In the genomic region with DNA sequence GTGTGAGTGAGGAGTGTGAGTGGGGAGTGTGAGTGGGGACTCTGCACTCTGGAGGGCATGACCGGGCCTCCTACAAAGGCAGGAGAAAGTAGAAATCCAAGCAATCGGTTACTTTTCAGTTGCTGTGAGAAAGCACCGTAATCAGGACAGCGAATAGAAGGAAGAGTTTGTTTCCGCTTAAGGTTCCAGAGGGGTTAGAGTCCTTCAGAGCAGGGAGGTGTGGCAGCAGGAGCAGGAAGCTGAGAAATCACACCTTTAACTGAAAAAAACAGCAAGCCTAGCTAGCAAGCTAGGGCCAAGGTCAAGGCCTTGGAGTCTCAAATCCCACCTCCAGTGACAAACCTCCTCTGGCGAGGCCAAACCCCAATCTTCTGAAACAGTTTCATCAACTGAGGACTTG, we compare ENCODE assay signal across 34 mouse cellular contexts.
DNase-seq lines count a peak whose midpoint lies in the region; ATAC-seq lines count a peak whose summit lies in the region.
"Had no signal": no experiment of that assay in that cellular context is flagged by ENCODE, and none has a peak within 500 bp of the region (broad histone marks: within the 10 kb centered on the region; RNA-seq: fewer than 3 reads in every experiment).

No protein-coding gene starts in this region.

- H3K9me3 ChIP-seq in liver, embryonic 15.5 days (replicated peaks), result no peaks in the 10 kb centered on the region
- no peaks in the 10 kb centered on the region for H3K9me3 ChIP-seq in intestine, embryonic 15.5 days
- H3K9me3 ChIP-seq in stomach, embryonic 16.5 days (replicated peaks; ENCODE audit: control insufficient read depth, low read length), result no peaks in the 10 kb centered on the region
- H3K9me3 ChIP-seq: embryonic facial prominence, embryonic 13.5 days; heart, embryonic 12.5 days; limb, embryonic 12.5 days; lung, embryonic 15.5 days; neural tube, embryonic 12.5 days had no signal

- H3K4me1 ChIP-seq in liver, embryonic 15.5 days (replicated peaks), result peaks cover 61% of the 10 kb centered on the region
- H3K4me1 ChIP-seq in intestine, embryonic 15.5 days (replicated peaks), result peaks cover 7% of the 10 kb centered on the region
- H3K4me1 ChIP-seq in stomach, embryonic 16.5 days (ENCODE audit: control insufficient read depth, insufficient read depth, low read length), result peaks cover 10% of the 10 kb centered on the region
- H3K4me1 ChIP-seq: limb, embryonic 12.5 days; neural tube, embryonic 12.5 days had no signal

- H3K36me3 ChIP-seq in liver, embryonic 15.5 days (replicated peaks), result no peaks in the 10 kb centered on the region
- H3K36me3 ChIP-seq in intestine, embryonic 15.5 days, result no peaks in the 10 kb centered on the region
- no peaks in the 10 kb centered on the region for H3K36me3 ChIP-seq in stomach, embryonic 16.5 days (ENCODE audit: control insufficient read depth, insufficient read depth, low read length)
- H3K36me3 ChIP-seq: embryonic facial prominence, embryonic 13.5 days; heart, embryonic 12.5 days; limb, embryonic 12.5 days; lung, embryonic 15.5 days; neural tube, embryonic 12.5 days had no signal

- no peak overlapping the region for H3K4me2 ChIP-seq in liver, embryonic 15.5 days
- H3K4me2 ChIP-seq in intestine, embryonic 15.5 days (replicated peaks), result no peak overlapping the region
- H3K4me2 ChIP-seq in stomach, embryonic 16.5 days (ENCODE audit: low read depth, low read length), result no peak overlapping the region
- H3K4me2 ChIP-seq: embryonic facial prominence, embryonic 13.5 days; hindbrain, embryonic 14.5 days; limb, embryonic 12.5 days; lung, embryonic 15.5 days; midbrain, embryonic 11.5 days; neural tube, embryonic 12.5 days had no signal

- 64% methylated on average over 6 of the region's 6 CpGs for WGBS in liver, embryonic 15.5 days (ENCODE audit: insufficient replicate concordance)
- WGBS in intestine, embryonic 15.5 days, result 52% methylated on average over 6 of the region's 6 CpGs
- 44% methylated on average over 6 of the region's 6 CpGs for WGBS in stomach, embryonic 16.5 days

- DNase-seq in kidney, adult 18-20 months, result peak; percentile 14
- DNase-seq in kidney, postnatal 10 days, result no peak
- no peak for DNase-seq in liver
- no peak for DNase-seq in gastrocnemius, postnatal 10 days
- no peak for DNase-seq in right cerebral cortex, postnatal 36 days (ENCODE audit: low spot score in 2 of 2)
- DNase-seq: adrenal gland, postnatal 25 days; cerebellum, adult 11-12 months; cerebellum, adult 9-11 months; embryo, embryonic 11 days; forebrain, postnatal 0 days; gastrocnemius, postnatal 25 days; heart, adult 18-20 months; heart, postnatal 10 days; kidney, postnatal 25 days; lung, postnatal 36 days; right cerebral cortex, adult 18-20 months; right cerebral cortex, postnatal 4 days; thymus, adult 2 months; thymus, postnatal 36 days had no signal

- H3K4me3 ChIP-seq in liver, embryonic 15.5 days (replicated peaks), result no peak overlapping the region
- H3K4me3 ChIP-seq in intestine, embryonic 15.5 days (replicated peaks), result no peak overlapping the region
- no peak overlapping the region for H3K4me3 ChIP-seq in stomach, embryonic 16.5 days (replicated peaks; ENCODE audit: low read length)
- H3K4me3 ChIP-seq: embryonic facial prominence, embryonic 13.5 days; erythroblast, embryonic 14.5 days; heart, embryonic 12.5 days; layer of hippocampus, adult 2 months; left cerebral cortex, adult 2 months; limb, embryonic 12.5 days; lung, embryonic 15.5 days; myocyte; neural tube, embryonic 12.5 days had no signal

- no peaks in the 10 kb centered on the region for H3K27me3 ChIP-seq in liver, embryonic 15.5 days
- no peaks in the 10 kb centered on the region for H3K27me3 ChIP-seq in intestine, embryonic 15.5 days (replicated peaks)
- H3K27me3 ChIP-seq in stomach, embryonic 16.5 days (ENCODE audit: control insufficient read depth, insufficient read depth, low read length), result no peaks in the 10 kb centered on the region
- H3K27me3 ChIP-seq: embryonic facial prominence, embryonic 13.5 days; heart, embryonic 12.5 days; limb, embryonic 12.5 days; lung, embryonic 15.5 days; neural tube, embryonic 12.5 days had no signal

- H3K27ac ChIP-seq in liver, embryonic 15.5 days (replicated peaks), result peak overlapping the region; percentile 29; the same call in 1 of the 2 replicates
- peak overlapping the region; percentile 72 for H3K27ac ChIP-seq in intestine, embryonic 15.5 days
- peak overlapping the region; percentile 56 for H3K27ac ChIP-seq in stomach, embryonic 16.5 days (ENCODE audit: low read length)
- H3K27ac ChIP-seq: embryonic facial prominence, embryonic 13.5 days; hindbrain, embryonic 14.5 days; layer of hippocampus, adult 2 months; left cerebral cortex, adult 2 months; limb, embryonic 12.5 days; liver, embryonic 14.5 days; neural tube, embryonic 12.5 days had no signal

- no peak for ATAC-seq in liver, embryonic 15.5 days (ENCODE audit: insufficient read depth)
- ATAC-seq in intestine, embryonic 15.5 days, result peak; percentile 87
- ATAC-seq in stomach, embryonic 16.5 days (ENCODE audit: insufficient read depth, low FRiP score), result no peak; the same call in 1 of the 2 replicates
- ATAC-seq: forebrain, postnatal 0 days had no signal

- H3K9ac ChIP-seq in liver, embryonic 15.5 days, result no peak overlapping the region
- H3K9ac ChIP-seq in intestine, embryonic 15.5 days, result no peak overlapping the region
- H3K9ac ChIP-seq in stomach, embryonic 16.5 days (ENCODE audit: low read length), result 0 out of 2 replicates have a peak overlapping the region, but pooled peaks have one; percentile 11
- H3K9ac ChIP-seq: embryonic facial prominence, embryonic 13.5 days; forebrain, postnatal 0 days; heart, embryonic 12.5 days; hindbrain, embryonic 14.5 days; limb, embryonic 12.5 days; lung, embryonic 15.5 days; neural tube, embryonic 12.5 days had no signal
